Mouse (Mus musculus) brain, embryonic 14.5 days (tissue): ENCODE measurements around the gene Arid5a.

ENCODE experiments used
- CTCF ChIP-seq: fragments of 200-500 bp; IDR thresholded peaks from 2 replicates; pipeline ENCODE4 v1.5.1; 2012; ENCODE audit warnings: inconsistent platforms, mild to moderate bottlenecking, moderate library complexity, borderline replicate concordance; ENCODE audit not compliant: insufficient read depth, insufficient read length; ENCODE audit errors: extremely low read depth
- POLR2A ChIP-seq: fragments of 200-500 bp; IDR thresholded peaks from 2 replicates; pipeline ENCODE4 v1.6.1; 2012; ENCODE audit warnings: mild to moderate bottlenecking, inconsistent platforms, borderline replicate concordance; ENCODE audit not compliant: poor library complexity, insufficient read depth, insufficient read length, severe bottlenecking; ENCODE audit errors: extremely low read depth

- TF ChIP-seq CTCF (peak; percentile 59; the same call in 1 of the 2 replicates), POLR2A (no peak)
These were observed 16.4 kb downstream of the Arid5a start for GRCm38 (mm10) chr1:36323746-36324448.
